Mouse (Mus musculus) CD4-positive, CD25-positive, alpha-beta regulatory T cell, adult 2 months (primary cell): ENCODE measurements around the gene Emilin1.

ENCODE experiments used
- DNase-seq: peaks from one replicate; pipeline ENCODE4 v3.0.0-alpha.2; 2012; ENCODE audit warnings: low read depth, low spot score

Emilin1 gene

GRCm38 (mm10) chr5:30959198-30959854, 46.1 kb downstream of the Emilin1 start:
- DNase-seq = peak; percentile 32

- DNase-seq = peak; percentile 99
Observed at GRCm38 (mm10) chr5:30959966-30960501, 46.8 kb downstream of the Emilin1 start, which contains the start of gene Preb. Gene Preb (minus strand): TSS chr5:30960361.

- DNase-seq = no peak
Observed at GRCm38 (mm10) chr5:30960814-30961213, 47.6 kb downstream of the Emilin1 start.

GRCm38 (mm10) chr5:30961545-30962505, 48.6 kb downstream of the Emilin1 start:
- DNase-seq = peak; percentile 69

DNA sequence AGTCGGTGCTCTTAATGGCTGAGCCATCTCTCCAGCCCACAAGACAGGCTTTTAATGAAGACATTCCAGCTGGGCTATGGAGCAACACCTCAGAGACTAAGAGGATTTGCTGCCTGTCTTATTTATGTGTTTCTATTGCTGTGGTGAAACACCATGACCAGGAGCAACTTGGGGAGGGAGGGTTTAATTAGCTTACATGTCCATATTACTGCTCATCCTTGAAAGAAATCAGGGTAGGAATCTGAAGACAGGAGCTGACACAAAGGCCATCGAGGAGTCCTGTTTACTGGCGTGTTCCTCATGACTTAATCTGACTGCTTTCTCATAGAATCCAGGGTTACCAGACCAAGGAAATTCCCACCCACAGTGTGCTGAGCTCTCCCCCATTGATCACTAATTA, 50.7 kb downstream of the Emilin1 start:
- no peak for DNase-seq

DNA sequence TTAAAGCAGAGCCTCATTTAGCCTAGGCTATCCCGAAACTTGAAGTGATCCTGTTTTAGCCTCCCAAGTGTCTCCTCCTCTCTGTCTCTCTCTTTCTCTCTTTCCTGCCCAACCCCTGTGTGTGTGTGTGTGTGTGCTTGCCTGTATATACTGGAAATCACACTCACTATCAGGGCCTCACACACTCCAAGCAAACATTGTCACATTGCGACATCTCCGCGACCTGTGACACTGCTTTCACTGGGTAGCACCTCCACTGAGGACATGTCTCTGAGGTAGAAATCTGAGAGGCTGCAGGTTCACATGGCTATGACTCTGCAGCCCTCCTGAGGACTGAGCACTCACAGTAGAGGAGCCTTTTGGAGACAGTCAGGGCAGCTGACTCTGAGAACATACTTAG, 53.0 kb downstream of the Emilin1 start:
- no peak for DNase-seq

- no peak for DNase-seq
Observed at GRCm38 (mm10) chr5:30968416-30968815, 55.2 kb downstream of the Emilin1 start, which contains the start of gene Tcf23. Gene Tcf23 (plus strand): TSS chr5:30968662.

DNA sequence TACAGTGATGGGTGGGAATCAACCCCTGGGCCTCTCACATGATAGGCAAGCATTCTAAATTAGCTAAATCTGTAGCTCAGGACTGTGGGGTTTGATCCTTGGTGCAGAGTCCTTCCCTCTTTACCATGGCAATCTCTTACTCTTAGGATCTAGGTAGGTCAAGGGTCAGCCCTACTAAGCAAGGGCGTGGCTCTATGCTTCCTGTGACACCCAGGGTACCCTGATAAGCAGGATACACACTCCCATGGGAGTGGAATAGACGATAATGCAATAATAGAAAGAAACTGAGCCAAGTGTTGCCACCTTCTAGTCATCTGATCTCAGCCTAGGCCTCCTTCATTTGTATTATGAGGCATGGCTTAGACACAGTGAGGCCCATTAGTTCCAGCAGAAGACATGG, 56.2 kb downstream of the Emilin1 start:
- DNase-seq = no peak
